Mouse (Mus musculus) natural killer cell, adult 2 months (primary cell): ENCODE measurements around the gene Smg5.
"Not testable (repeated sequence)": the region's sequence is repeated elsewhere in the genome, so short reads cannot be mapped to it uniquely, and the experiment has no call there.

ENCODE experiments used
- DNase-seq, 2 experiments: peaks; one replicate each; pipeline ENCODE4 v3.0.0; 2022; ENCODE audit warnings: low spot score in 2 of 2

Smg5 gene

DNA sequence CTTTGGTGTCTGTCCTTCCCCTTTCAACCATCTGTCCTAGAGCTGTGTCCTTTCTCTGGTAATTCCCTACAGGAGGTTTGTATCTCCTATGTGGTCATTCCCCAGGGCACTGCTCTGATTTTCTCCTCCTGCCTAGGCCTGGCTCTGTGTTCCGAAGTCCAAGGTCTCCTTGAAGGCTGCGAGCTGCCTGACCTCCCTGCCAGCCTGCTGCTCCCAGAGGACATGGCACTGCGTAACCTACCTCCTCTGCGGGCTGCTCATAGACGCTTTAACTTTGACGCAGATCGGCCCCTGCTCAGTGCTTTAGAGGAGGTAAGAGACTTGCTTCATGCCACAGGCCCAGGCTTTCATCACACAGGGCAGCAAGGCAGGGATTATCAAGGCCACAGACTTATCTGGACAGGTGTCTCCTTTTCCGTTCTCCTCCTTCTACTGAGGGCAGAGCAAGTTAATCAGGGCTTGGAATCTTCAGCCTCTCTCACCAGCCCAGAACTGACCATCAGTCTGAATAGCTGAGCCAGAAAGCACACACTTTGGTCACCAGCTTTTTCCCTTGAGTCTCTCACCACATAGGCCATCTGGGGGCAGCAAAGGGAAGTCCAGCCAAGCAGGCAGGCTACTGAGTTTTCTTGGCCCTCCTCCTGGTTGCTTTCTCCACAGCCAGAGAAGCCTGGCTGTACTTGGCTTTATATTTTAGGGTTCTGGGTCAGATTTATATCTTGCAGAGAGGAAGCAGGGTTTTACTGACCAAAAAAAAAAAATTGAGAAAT is 18.5 kb downstream of the Smg5 start:
- DNase-seq: no peak

DNA sequence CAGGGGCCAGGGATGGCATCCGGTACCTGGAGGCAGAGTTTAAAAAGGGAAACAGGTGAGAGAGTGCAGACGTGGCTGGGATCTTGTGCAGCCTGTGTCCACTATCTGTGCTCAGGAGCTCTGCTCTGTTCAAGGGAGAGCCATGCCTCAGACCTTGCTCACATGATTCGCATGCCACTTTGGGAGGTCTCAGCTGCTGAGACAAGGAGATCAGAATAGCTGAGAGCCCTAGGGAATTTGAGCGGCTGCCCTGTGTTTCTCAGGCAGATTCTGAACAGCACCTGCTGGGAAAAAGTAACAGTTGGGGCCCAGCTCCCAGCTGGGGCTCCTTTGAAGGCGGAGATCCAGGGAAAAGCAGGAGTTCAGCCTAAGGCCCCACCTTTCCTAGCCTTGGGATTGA is 23.5 kb downstream of the Smg5 start:
- DNase-seq: no peak

DNA sequence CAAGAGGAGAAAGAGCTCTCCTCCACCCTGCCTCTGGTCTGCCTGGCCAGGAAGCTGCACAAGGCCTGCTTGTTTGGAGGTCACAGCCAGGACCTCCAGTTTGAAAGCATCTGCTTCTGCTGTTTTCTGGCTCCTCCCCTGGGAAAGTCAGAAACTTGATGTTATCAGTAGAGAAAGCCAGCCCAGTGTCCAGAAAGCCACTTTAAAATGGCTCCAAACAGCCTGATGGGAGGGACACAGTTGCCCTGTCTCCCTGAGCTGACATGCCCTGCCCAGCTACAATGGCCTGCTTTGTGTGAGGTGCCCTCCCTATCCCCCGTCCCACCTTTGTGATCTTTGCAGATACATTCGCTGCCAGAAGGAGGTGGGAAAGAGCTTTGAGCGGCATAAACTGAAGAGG is 23.9 kb downstream of the Smg5 start:
- DNase-seq: no peak

DNA sequence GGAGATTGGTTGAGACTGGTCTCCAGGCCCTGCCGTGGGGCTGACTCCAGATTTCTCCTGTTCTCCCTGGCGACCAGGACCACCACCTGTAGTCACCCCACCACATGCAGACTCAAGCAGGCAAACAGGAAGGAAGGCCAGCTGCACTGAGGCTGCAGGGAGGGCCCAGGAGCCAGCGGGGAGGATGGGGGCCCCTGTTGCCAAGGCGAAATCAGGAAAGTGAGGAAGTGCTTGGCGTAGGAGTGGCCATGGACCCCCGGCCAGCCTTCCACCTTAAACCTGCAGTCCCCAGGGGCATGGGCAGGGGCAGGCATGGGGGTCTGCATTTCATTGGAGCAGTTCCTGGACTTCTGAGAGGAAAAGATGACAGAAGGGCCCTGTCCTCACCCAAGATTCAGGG is 25.0 kb downstream of the Smg5 start:
- no peak for DNase-seq

DNA sequence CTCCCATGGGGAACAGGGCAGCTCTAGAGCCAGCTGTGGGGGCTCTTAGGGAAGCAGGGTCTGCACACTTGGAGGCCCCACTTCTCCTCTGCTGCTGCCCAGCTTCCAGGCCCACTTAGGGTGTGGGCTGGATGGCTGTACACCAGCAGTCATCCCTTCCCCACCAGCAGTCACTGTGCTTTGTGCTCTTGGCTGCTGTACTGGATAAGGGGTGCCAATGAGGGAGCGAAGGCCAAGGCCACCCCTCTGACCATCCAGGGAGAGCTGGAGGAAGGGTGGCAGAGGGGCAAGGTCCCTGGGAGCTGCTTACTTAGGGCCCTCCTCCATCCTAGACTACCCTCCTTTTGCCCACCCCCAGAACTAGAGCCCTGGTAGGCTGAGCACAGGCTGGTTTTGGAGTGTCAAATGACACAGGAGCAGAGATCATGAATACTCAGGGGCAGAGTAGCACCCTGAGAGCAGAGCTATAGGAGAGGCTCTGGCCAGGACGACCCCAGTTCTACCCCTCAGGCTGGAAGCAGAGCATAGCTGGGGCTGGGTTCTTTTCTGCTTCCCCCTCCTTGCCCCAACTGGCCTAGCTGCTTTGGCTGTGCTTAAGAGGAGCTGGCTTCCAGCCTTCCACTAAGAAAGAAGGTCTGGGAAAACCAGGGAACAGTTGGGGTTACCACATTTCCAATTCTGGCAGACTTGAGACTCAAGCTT is 25.7 kb downstream of the Smg5 start:
- DNase-seq: no peak

DNA sequence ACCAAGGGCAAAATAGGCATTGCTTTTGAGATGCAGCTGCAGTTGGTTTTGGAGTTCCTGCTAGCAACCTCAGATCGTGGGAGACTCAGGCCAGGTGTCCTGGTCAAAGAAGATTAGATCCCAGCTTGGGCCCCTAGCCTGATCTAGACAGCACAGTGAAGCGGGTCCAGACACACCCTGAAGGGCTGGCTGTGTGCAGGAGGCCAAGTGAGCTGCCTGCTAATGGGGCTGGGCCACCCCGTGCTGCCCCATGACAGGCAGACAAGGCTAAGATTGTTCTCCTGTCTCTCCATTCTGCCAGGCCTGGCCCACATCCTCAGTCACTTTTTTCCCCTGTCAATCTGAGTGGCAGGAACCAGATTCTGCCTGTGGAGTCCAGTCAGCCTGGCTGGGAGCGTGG is 27.6 kb downstream of the Smg5 start:
- no peak for DNase-seq

DNA sequence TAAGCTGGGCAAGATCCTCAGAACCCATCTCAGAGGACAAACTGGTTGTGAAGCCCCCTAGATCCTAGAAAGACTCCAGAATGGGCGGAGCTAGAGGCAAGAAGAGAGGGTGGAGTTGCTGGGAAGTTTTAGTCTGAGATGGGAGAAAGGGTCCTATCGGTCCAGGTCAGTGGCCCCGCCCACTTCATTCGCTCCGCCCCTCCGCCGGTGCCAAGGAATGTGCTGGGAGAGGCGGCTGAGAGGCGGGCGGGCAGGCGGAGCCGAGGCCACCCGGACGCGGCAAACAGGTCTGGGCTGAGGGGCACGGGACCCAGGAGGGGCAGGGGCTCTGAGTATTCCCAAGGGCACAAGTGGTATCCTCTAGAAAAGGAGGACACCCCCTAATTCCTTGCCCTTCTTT is 28.3 kb downstream of the Smg5 start, which contains the start of gene Paqr6:
TSS of gene Paqr6 (plus strand) at position 248 of the 400 bp plus-strand sequence.
- DNase-seq: no peak

DNA sequence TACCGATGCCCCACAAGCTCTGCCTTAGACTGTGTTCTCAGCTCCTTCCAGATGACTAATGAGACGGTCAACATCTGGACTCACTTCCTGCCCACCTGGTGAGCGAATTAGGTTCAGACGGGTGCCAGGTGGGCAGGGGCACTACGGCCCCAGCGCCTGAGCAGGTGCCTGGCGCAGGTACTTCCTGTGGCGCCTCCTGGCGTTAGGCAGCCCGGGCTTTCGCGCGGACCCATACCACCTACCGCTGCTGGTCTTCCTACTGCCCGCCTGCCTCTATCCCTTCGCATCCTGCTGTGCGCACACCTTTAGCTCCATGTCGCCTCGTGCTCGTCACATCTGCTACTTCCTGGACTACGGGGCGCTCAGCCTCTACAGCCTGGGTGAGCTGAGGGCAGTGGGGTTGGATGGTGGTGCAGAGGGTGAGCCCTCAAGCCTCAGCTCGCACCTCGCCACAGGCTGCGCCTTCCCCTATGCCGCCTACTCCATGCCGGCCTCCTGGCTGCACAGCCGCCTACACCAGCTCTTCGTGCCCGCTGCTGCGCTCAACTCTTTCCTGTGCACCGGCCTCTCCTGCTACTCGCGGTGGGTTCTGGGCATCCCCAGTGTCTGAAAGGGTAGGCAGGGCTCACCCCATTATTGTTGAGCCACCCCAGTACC is 29.8 kb downstream of the Smg5 start:
- DNase-seq: no peak

DNA sequence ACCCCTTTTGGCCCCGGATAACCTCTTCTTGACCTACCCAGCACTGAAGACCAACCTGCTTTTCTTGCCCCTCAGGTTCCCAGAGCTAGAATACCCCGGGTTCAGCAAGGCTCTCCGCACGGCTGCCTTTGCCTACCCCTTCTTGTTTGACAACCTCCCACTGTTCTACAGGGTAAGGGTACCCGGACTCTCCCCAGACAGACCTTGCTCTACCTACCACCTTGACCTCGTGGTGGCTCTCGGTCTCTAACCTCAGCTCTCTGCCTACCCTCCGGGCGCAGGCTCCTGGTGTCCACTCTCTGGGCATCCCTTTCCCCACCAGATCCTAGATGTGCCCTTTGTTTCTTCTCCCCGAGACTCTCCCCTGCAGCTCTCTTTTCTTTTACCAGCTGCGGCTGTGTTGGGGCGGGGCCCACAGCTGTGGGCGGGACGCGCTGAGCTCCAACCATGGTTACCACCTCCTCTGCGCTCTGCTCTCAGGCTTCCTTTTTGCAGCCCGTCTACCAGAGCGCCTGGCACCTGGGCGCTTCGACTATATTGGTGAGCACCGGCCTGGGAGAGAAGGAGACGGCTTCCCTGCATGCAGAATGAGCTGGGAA is 30.9 kb downstream of the Smg5 start:
- peak in 1 of 2 experiments; percentile 34 for DNase-seq

DNA sequence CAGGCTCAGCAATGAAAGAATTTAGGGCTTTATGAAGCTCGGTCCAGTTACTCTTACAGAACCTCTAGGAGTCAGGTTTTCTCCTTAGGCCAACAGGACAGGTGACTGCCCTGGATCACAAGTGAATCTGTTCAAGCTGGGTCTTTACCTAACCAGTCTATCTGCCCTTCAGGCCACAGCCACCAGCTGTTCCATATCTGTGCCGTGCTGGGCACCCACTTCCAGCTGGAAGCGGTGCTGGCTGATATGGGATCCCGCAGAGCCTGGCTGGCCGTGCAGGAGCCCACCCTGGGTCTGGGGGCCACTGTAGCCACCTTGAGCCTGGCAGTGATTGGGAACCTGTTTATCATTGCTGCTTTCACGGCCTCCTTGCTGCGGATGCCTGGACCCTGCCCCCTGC is 31.5 kb downstream of the Smg5 start:
- DNase-seq: not testable (repeated sequence)

DNA sequence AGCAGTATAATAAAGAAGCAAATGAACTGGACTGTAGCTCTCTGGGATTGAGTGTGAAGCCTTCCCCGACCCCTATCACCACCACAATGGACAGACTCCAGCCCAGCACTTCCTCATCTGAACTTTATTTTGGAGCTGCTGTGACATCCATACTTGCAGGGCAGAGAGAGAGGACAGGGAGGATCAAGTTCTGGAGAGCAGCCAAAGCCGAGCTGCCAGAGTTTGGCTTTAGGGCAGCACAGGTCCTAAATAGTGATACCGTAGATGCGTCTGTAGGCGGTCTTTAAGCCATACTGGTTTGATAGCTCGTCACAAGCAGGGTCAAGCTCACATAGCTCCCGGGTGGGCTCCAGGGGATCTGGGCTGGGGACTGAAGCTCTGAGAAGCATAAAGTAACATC is 32.5 kb downstream of the Smg5 start:
- not testable (repeated sequence) for DNase-seq

DNA sequence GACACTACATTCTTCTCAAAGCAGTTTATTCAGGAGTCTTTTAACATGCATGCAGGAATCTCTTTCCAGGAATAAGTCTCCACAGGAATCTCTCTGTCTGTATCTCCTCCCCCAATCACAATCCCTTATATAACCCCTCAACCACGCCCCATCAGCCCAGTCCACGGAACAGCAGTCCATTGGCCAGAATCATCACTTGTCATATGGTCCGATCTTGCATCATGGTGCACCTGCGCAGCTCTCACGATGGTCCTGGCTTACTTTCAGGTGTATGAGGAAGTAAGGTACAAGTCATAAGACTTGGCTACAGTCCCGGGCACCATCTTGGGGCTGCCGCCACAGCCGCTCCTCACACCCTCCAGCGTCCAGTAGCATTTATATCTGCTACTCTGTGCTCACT is 36.6 kb downstream of the Smg5 start, which contains the start of gene Bglap3:
TSS of gene Bglap3 (minus strand) at position 101 of the 400 bp plus-strand sequence.
- not testable (repeated sequence) for DNase-seq

DNA sequence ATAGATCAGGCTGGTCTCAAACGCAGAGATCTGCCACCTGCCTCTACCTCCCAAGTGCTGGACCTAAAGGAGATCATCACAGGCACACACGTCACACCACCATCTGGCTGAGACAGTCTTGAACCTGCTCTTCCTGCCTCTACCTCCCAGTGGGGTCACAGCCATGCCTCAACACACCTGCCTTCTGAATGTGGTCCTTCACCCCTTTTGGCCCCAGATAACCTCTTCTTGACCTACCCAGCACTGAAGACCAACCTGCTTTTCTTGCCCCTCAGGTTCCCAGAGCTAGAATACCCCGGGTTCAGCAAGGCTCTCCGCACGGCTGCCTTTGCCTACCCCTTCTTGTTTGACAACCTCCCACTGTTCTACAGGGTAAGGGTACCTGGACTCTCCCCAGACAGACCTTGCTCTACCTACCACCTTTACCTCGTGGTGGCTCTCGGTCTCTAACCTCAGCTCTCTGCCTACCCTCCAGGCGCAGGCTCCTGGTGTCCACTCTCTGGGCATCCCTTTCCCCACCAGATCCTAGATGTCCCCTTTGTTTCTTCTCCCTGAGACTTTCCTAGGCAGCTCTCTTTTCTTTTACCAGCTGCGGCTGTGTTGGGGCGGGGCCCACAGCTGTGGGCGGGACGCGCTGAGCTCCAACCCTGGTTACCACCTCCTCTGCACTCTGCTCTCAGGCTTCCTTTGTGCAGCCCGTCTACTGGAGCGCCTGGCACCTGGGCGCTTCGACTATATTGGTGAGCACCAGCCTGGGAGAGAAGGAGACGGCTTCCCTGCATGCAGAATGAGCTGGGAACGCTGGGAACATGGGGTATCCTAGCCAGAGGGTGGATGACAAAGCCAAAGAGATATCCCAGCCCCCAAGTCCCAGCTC is 39.9 kb downstream of the Smg5 start:
- not testable (repeated sequence) for DNase-seq

DNA sequence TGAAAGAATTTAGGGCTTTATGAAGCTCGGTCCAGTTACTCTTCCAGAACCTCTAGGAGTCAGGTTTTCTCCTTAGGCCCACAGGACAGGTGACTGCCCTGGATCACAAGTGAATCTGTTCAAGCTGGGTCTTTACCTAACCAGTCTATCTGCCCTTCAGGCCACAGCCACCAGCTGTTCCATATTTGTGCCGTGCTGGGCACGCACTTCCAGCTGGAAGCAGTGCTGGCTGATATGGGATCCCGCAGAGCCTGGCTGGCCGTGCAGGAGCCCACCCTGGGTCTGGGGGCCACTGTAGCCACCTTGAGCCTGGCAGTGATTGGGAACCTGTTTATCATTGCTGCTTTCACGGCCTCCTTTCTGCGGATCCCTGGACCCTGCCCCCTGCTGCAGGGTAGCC is 40.6 kb downstream of the Smg5 start:
- DNase-seq: not testable (repeated sequence)

DNA sequence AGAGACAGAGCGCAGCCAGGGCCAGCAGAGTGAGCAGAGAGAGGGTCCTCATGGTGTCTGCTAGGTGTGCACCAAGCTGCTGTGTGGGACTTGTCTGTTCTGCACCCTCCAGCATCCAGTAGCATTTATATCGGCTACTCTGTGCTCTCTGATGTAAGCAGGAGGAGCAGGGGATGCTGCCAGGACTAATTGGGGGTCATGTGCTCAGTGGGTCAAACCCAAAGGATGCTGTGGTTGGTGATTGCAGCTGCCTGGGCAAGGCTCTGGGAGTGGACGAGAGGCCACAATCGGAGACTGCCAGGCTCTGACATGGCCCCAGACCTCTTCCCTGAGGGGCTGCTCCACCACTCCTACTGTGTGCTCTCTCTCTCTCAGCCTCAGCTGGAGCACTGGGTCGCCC is 42.5 kb downstream of the Smg5 start, which contains the start of gene Bglap2:
TSS of gene Bglap2 (minus strand) at position 101 of the 400 bp plus-strand sequence.
- DNase-seq: not testable (repeated sequence)

DNA sequence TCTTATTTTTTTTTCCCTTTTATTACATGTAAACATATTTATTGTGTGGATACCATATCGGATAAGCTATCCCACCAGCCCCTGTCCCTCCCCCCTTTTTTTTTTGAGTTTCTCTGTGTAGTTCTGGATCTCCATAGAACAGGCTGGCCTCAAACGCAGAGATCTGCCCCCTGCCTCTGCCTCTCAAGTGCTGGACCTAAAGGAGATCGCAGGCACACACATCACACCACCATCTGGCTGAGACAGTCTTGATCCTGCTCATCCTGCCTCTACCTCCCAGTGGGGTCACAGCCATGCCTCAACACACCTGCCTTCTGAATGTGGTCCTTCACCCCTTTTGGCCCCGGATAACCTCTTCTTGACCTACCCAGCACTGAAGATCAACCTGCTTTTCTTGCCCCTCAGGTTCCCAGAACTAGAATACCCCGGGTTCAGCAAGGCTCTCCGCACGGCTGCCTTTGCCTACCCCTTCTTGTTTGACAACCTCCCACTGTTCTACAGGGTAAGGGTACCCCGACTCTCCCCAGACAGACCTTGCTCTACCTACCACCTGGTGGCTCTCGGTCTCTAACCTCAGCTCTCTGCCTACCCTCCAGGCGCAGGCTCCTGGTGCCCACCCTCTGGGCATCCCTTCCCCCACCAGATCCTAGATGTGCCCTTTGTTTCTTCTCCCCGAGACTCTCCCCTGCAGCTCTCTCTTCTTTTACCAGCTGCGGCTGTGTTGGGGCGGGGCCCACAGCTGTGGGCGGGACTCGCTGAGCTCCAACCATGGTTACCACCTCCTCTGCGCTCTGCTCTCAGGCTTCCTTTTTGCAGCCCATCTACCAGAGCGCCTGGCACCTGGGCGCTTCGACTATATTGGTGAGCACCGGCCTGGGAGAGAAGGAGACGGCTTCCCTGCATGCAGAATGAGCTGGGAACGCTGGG is 45.6 kb downstream of the Smg5 start:
- DNase-seq: not testable (repeated sequence)

DNA sequence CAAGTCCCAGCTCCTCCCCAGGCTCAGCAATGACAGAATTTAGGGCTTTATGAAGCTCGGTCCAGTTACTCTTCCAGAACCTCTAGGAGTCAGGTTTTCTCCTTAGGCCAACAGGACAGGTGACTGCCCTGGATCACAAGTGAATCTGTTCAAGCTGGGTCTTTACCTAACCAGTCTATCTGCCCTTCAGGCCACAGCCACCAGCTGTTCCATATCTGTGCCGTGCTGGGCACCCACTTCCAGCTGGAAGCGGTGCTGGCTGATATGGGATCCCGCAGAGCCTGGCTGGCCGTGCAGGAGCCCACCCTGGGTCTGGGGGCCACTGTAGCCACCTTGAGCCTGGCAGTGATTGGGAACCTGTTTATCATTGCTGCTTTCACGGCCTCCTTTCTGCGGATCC is 46.3 kb downstream of the Smg5 start:
- DNase-seq: not testable (repeated sequence)

DNA sequence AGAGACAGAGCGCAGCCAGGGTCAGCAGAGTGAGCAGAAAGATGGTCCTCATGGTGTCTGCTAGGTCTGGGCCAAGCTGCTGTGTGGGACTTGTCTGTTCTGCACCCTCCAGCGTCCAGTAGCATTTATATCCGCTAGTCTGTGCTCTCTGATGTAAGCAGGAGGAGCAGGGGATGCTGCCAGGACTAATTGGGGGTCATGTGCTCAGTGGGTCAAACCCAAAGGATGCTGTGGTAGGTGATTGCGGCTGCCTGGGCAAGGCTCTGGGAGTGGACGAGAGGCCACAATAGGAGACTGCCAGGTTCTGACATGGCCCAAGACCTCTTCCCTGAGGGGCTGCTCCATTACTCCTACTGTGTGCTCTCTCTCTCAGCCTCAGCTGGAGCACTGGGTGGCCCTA is 48.3 kb downstream of the Smg5 start, which contains the start of gene Bglap:
TSS of gene Bglap (minus strand) at position 101 of the 400 bp plus-strand sequence.
- no peak for DNase-seq

DNA sequence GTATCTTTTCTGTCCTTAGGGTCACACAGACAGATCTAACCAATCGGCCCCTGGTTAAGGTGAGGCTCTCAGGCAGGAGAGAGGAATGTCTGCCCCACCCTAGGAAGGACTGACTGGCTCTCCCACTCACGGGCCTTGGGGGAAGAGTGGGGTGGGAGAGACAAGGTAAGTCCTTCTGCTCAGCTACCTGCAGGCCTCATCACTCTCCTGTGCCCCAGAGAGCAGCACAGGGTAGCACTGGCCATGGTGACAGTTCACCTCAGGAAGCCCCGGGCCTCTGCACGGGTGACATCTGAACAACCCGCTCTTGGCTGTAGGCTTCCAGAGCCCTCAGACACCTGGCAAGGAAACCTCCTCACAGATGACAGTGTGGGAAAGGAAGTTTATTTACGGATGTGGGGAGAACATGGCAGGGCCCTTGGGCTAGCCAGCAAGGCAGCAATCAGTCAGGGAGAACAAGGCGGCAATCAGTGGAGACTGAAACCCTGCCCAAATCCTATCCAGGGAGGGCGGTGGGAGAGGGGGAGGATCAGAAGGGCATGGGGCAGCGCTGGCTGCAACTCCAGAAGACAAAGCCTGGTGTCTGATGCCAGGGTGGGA is 57.8 kb downstream of the Smg5 start:
- DNase-seq: no peak
